Mouse (Mus musculus) gastrocnemius, postnatal 14 days (tissue): ENCODE measurements around the gene Samd1. TPM values are rescaled to one million over a fixed set of nuclear protein-coding genes. Genes with fewer than 3 reads are reported as not detected.
"Not testable (repeated sequence)": the region's sequence is repeated elsewhere in the genome, so short reads cannot be mapped to it uniquely, and the experiment has no call there.

Experiments
- DNase-seq: peaks from one replicate; pipeline ENCODE4 v3.0.0; 2021; ENCODE audit warnings: mixed read lengths
- intact Hi-C: fragments of 180-260 bp; cut with DNase I; formaldehyde crosslinking; loops from one replicate; pipeline ENCODE4 v1.15.1; 2025; ENCODE audit warnings: low total_unique reads
- total RNA-seq, 2 experiments: library from RNA; stranded (reverse); gene quantifications; 2 replicates each; pipeline ENCODE4 v1.2.3; 2021

The Samd1 gene
- total RNA-seq, 2 experiments from 2014 or later, result 17.8 to 22.1 TPM

GRCm38 (mm10) chr8:83980845-83981244 is 16.6 kb upstream of the Samd1 start:
- intact Hi-C loops, result no loop called here
- DNase-seq, result peak; percentile 82

DNA sequence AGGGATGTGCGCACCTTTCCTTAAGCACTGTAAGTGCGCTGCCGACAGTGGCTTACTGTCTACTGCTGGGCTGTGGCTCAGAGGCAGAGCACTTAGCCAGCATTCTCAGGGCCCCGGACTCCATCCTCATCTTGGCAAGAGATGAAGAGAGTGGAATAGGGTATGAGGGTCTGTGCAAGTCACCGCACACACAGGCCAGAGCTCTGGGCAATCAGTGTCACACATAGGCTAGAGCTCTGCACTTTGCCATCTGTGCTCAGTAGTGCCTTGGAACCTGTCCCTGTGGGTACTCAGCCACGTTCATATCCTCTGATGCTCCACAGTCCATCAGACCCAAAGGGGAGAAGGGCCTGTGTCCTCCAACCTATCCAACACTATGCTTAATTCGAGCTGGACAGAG is 15.9 kb upstream of the Samd1 start:
- intact Hi-C loops, result no loop called here
- DNase-seq, result no peak

DNA sequence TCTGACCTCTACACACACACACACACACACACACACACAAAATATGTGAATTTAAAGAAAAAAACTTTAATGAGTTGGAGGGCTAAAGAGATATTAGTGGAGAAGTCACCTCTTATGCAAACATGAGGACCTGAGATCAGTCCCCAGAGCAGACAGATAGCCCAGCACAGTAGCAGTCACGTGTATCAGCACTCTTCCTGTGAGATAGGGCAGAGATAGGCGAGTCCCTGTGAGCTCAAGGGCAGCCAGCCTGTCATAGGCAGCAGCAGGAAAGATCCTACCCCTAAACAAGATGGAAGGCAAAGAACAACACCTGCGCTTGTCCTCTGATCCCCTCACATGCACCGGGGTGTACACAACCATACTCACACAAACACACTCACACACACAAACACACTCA is 15.0 kb upstream of the Samd1 start:
- intact Hi-C loops, result no loop called here
- no peak for DNase-seq

DNA sequence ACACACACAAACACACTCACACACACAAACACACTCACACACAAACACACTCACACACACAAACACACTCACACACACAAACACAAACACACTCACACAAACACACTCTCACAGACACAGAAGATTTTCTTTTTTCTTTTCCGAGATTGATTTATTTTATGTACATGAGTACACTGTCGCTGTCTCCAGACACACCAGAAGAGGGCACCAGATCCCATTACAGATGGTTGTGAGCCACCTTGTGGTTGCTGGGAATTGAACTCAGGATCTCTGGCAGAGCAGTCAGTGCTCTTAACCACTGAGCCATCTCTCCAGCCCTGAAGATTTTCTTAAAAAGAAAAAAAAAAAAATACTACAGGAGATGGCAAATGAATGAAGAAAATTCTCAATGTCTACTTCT is 14.2 kb upstream of the Samd1 start:
- DNase-seq, intact Hi-C loops: not testable (repeated sequence)

DNA sequence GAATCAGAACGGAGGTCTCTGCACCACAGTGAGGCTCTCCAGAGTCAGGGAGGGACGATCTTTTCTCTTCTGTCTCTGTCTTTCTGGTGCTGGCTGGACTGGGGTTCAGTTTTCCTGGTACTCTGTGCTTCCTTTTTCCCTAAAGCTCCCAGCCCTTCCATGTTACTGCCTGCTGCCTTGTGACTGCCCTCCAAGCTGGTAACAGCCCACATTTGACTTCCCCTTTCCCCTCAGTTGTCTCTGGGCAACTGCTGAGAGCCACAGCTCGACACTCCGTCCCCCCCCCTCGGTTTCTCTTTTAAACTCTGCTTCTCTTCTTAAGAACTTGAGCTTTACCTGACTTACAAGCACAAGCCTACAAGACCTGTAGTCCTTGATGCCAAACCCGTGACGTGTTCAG is 8.2 kb upstream of the Samd1 start:
- intact Hi-C loops, result no loop called here
- DNase-seq, result no peak

DNA sequence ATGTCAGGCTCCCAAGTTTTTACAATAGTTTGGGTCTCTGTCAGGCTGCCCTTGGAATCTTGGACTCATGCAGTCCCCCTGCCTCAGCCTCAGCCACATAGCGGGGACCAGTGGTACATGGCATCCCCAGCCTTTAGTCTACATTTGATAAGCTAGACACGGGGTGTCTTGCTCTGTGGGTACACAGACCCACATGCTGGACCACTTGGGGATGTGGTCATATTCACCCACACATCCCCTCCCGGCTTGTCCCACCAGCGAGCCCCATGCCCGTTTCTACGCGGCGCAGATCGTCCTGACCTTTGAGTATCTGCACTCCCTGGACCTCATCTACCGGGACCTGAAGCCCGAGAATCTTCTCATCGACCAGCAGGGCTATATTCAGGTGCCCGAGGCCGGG is 7.3 kb upstream of the Samd1 start:
- intact Hi-C loops, result no loop called here
- no peak for DNase-seq

DNA sequence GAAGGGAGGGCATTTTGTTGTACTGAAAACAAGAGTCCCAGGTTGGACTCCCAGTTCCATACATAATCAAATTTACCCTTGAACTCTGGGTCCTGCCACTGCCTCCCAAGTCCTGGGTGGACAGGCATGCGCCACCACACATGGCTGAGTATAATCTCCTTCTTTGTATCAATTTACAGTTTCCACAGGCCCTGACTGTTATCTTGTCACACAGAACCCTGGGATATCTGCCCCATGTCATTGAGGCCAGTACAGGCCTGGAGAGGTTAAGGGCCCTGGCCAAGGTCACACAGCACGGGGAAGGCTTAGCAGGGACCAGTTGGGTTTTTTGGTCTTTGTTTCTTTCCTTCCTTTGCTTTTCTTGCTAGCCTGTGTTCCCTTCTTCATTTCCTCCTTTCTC is 5.0 kb upstream of the Samd1 start:
- intact Hi-C loops, result no loop called here
- no peak for DNase-seq

GRCm38 (mm10) chr8:83994030-83994429 is 3.4 kb upstream of the Samd1 start:
- DNase-seq, result no peak
- intact Hi-C loops, result no loop called here

GRCm38 (mm10) chr8:83995973-83996372 is 1.5 kb upstream of the Samd1 start:
- intact Hi-C loops, result no loop called here
- DNase-seq, result no peak

- intact Hi-C loops, result no loop called here
- DNase-seq, result peak; percentile 94
Observed at GRCm38 (mm10) chr8:83996567-83997505, 636 bp upstream of the Samd1 start.

GRCm38 (mm10) chr8:83998231-83999056 is 972 bp downstream of the Samd1 start:
- intact Hi-C loops, result no loop called here
- DNase-seq, result peak; percentile 60

GRCm38 (mm10) chr8:83999057-83999705 is 1.7 kb downstream of the Samd1 start:
- DNase-seq, result no peak
- intact Hi-C loops, result no loop called here

GRCm38 (mm10) chr8:83999825-84000224 is 2.4 kb downstream of the Samd1 start:
- intact Hi-C loops, result no loop called here
- no peak for DNase-seq

- intact Hi-C loops, result no loop called here
- no peak for DNase-seq
Observed at GRCm38 (mm10) chr8:84001281-84002000, 4.0 kb downstream of the Samd1 start, which contains the start of gene 1700067K01Rik. Gene 1700067K01Rik, plus strand, starts transcription at chr8:84001502.

GRCm38 (mm10) chr8:84002957-84003611 is 5.6 kb downstream of the Samd1 start:
- intact Hi-C loops, result no loop called here
- no peak for DNase-seq

- no peak for DNase-seq
- intact Hi-C loops, result no loop called here
Observed at GRCm38 (mm10) chr8:84003612-84004246, 6.3 kb downstream of the Samd1 start.

- intact Hi-C loops, result no loop called here
- peak; percentile 95 for DNase-seq
Observed at GRCm38 (mm10) chr8:84004533-84005201, 7.2 kb downstream of the Samd1 start.

GRCm38 (mm10) chr8:84005502-84005901 is 8.0 kb downstream of the Samd1 start:
- DNase-seq, intact Hi-C loops: not testable (repeated sequence)
